Mouse (Mus musculus) mesoderm, embryonic 11.5 days (tissue): Measurements from ENCODE around the gene Mtus2.
A peak's percentile ranks its signal among the peaks of the same experiment; 100 is the strongest.

Source experiments
- DNase-seq: peaks from one replicate; pipeline ENCODE4 v3.0.0-alpha.2; 2012; ENCODE audit warnings: low read depth, low spot score

The Mtus2 gene

DNA sequence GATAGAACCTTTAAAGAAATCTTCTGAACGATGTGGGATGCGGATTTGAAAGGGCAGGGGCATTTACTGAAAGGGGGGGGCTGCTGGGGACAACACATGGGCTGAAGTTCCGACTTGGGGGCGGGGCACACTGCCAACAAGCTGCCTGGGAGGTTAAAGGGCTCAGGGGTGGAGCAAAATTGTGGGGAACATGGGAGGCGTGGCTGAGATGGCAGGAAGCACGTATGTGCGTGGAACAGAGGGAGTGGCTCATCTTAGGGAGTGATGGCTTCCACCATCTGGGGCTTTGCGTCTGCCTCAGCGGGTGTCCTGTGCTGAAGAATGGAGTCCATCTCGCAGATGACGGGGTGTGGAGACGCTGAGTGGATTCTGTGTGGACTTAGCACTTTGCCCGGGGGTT lies 70.9 kb downstream of the Mtus2 start:
- DNase-seq: peak; percentile 38

- no peak for DNase-seq
These were observed 84.5 kb downstream of the Mtus2 start for GRCm38 (mm10) chr5:148041661-148042060.

DNA sequence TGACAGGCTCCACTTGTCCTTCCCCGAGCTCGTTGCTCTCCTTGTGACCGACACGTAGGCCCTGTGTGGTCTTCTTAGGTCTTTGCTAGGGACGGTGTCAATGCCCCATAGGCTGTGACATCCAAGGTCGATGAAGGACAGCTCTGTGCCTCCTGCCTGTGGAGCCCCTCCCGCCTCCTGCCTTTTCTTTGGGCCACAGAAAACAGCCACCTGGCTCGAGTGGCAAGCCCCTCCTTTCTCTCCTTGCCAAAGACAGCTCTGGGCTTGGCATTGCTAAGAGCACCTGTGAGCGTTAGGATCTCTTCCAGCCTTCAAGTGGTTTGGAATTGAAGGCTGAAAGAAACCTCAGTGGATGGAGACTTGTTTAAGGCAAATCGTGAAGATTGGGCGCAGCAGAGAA lies 91.1 kb downstream of the Mtus2 start:
- no peak for DNase-seq

DNA sequence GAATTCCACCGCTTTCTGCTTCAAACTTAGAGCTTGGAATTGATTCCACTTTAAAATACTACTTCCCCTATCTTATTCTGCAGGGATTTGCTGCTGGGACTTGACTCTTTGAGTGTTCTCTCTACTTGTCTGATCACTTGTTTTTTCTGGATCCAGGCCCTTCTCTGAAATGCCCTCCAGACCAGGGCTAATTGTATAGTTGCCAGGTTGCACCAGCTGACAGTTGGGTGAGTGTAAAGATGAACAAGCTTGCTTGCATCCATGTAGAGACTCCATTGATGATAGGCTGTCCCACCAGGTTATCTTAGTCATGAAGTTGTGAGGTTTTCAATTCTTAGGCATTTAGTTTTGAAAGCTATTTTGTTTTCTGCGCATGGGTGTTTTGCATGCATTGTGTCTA lies 92.2 kb downstream of the Mtus2 start:
- no peak for DNase-seq

GRCm38 (mm10) chr5:148052846-148053608 lies 95.9 kb downstream of the Mtus2 start:
- peak; percentile 2 for DNase-seq

DNA sequence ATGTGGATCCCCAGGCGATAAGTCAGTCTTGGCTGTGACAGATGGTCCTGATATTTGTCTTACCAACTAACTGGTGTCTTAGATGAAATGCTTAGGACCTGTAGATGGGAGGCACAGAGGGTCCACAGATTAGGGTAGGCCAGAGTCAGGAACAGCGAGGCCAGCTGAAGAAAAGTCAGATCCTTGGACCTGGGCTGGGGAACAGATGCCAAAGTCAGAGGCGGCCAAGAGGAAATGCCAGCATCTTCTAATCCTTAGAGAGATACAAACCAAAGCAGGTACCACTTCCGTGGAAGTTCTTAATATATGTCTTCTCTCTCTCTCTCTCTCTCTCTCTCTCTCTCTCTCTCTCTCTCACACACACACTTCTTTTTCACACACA lies 96.5 kb downstream of the Mtus2 start:
- no peak for DNase-seq

GRCm38 (mm10) chr5:148056831-148057230 lies 99.7 kb downstream of the Mtus2 start:
- no peak for DNase-seq

GRCm38 (mm10) chr5:148057433-148057832 lies 100.3 kb downstream of the Mtus2 start:
- DNase-seq: no peak

GRCm38 (mm10) chr5:148059339-148059738 lies 102.2 kb downstream of the Mtus2 start:
- DNase-seq: no peak

DNA sequence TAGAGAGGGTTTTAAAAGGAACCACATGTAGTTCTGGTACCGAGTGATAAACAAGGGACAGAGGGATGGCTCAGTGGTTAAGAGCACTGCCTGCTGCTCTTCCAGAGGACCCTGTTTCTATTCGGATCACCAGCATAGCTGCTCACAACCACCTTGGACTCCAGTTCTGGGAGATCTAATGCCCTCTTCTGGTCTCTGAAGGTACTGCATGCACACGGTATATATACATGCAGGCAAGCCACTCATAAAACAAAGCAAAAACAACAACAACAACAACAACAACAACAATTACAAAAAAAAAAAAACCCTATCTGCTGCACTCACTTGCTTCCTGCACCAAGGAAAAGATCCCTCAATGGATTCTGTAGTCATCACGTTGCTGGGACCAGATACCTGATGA lies 104.7 kb downstream of the Mtus2 start:
- no peak for DNase-seq

- no peak for DNase-seq
These were observed 106.6 kb downstream of the Mtus2 start for GRCm38 (mm10) chr5:148063745-148064144.

- no peak for DNase-seq
These were observed 108.1 kb downstream of the Mtus2 start for GRCm38 (mm10) chr5:148065251-148065650.

GRCm38 (mm10) chr5:148069909-148070308 lies 112.8 kb downstream of the Mtus2 start:
- DNase-seq: peak; percentile 79

- DNase-seq: peak; percentile 71
These were observed 114.7 kb downstream of the Mtus2 start for GRCm38 (mm10) chr5:148071800-148072199.

DNA sequence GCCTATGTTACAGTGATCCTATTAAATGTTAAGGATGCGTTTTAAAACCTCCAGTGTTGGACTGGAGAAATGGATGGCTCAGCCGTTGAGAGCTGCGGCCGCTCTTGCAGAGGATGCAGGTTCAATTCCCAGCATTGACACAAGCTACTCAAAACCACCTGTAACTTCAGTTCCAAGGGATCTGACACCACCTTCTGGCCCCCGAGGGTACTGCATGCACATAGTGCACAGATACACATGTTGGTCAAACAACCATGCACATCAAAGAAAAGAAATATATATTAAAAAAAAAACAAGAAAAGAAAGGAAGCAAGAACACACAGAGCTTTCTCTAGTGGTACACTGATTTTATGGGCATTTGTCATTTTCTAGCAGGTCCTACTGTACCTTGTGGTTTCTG lies 116.3 kb downstream of the Mtus2 start:
- no peak for DNase-seq

- no peak for DNase-seq
These were observed 122.6 kb downstream of the Mtus2 start for GRCm38 (mm10) chr5:148079732-148080131.

DNA sequence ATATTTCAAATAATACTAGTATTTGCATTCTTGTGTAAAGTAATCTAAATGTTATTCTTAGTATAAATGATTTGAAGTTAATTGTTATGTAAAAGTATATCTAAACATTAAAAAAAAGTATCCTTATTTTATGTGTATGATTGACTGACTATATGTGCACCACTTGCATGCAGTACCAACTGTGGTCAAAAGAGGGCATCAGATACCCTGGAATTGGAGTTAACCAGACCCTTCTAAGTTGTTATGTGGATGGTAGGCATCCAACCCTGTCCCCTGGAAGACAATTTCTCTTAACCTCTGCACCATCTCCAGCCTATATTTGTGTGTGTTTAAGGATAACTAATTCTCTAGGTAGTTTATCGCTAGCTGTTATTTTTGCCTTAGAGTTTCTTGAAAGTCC lies 126.4 kb downstream of the Mtus2 start:
- DNase-seq: no peak

DNA sequence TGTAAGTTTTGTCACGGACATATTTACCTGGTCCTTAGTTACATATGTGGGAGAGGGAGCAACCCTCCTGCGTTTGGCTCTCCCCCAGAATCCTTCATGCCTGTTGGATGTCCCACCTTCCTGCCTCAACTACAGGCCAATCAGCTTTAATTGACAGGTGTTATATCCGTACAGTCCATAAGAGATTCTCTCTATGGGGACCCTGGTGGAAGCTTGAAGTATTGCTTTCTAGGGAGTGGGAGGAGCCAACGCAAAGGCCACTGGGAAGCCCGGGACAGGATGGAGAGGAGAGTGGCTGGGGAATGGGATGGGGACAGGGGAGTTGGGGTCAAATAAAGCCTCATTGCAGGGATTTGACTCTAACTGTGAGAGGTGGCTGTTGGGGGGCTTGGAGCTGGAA lies 127.6 kb downstream of the Mtus2 start:
- no peak for DNase-seq

DNA sequence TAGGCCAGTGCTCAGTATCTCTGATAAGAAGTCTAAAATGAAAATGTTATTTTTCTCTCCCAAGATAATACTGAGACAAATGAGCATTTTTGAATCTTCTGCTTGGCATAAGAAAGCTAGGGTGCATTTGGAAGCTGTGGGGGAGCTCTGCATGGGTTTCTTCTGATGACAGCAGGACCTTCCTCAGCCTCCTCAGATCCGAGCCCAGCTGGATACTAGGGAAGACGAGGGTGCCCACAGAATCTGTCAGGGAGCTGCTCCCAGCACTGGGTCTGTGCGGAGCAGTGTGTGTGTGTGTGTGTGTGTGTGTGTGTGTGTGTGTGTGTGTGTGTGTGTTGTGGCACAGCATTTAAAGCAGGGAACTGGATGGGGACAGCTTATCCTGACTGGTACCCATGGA lies 130.7 kb downstream of the Mtus2 start:
- DNase-seq: no peak

DNA sequence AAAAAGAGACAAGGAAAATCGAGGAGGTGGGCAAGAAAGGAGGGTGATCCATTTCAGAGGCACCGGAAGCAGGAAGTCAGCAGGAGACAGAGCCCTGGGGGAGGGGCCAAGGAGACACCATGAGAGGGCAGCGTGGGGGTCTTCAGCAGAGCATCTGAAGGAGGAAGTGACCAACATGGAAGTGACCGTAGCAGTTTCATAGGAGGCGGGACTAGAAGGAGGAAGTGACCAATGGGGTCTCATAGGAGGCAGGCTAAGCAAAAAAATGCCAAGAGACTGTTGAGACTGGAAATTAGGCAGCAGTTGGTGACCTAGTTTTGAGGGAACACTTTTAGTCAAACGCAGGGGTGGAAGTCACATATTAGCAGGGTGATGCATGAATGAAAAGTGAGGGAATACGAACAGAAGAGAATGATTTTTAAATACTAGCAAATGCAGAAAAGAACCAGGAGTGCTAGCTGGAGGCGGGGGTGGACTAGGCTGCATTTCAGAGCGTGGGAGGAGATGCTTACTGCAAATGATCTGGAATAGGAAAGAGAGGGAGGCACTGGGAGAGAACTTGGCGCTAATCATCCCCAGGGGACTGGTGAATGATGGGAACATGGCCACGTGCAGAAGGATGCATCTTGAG lies 133.2 kb downstream of the Mtus2 start:
- DNase-seq: no peak

- no peak for DNase-seq
These were observed 137.5 kb downstream of the Mtus2 start for GRCm38 (mm10) chr5:148094640-148095039.

DNA sequence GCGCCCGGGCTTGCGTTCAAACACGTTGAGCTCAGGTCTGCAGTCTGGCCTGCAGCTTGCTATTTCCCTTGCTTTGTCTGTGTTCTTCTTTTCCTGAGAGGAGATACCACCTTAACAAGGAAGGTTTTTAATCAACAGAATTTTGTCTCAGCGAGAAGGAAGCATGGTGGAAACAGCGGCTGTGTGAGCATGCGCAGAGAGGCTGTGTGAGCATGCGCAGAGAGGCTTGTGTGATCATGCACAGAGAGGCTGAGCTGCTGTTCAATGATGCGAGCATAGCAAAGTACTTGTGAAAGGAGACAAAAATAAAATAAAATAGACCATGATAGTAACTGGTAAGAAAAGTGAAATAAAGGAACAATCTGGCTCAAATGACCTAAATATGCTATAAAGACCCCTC lies 142.2 kb downstream of the Mtus2 start:
- DNase-seq: no peak

- DNase-seq: no peak
These were observed 150.2 kb downstream of the Mtus2 start for GRCm38 (mm10) chr5:148107324-148107723.
